Mouse (Mus musculus): ENCODE measurements around the gene Lig4. TPM values are rescaled to one million over a fixed set of nuclear protein-coding genes. Genes with fewer than 3 reads are reported as not detected.
A peak's percentile ranks its signal among the peaks of the same experiment; 100 is the strongest.

Gene Lig4
- total RNA-seq (2014; rRNA removed) (3.1 and 3.6 TPM in 2 replicates), polyA plus RNA-seq (2015; fragmentation: Nextera tagmentation; extraction: Ambion mirVana) (4.0 and 6.4 TPM in 2 replicates)

DNA sequence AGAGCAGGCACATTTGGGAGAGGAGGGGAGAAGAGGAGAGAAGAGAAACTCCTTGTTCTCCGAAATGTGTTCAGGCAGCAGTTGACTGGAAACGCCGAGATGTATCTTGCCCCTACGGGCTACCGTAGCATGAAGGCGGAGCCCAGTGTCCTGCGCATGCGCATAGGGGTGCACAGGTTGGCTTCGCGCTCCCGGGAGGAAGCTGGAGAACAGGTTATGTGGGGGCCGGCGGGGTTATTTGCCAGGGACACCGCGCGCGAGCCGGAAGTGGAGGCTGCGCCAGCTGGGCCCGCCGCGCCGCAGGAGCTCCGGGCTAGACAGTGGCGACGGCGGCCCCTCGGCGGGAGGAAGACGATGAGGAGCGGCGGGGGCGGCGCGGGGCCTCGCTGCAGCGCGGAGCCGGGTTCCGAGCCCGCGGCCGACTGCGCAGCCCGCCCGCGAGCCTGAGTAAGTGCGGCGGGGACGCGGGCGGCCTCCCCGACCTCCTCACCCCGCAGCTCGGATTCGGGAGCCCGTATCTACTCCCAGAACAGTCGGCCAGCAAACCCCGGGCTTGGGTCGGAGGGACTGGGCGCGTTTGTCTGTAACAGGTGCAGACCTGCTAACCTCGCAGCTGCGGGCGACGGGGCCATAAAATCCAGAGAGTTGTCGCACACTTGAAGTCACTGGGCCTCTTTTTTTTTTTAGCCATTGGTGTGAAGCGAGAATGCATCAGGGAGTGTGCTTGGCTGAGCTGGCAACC, at the start of gene Lig4, which contains the start of gene Abhd13:
Gene Lig4 (minus strand): TSS at position 114 of the 742 bp plus-strand sequence.
Gene Abhd13 (plus strand): TSS at position 135 of the 742 bp plus-strand sequence.
- H3K4me1 ChIP-seq (ENCODE audit: insufficient read depth), result peaks cover 23% of the 10 kb centered on the region
- peaks cover 6% of the 10 kb centered on the region for H3K36me3 ChIP-seq (ENCODE audit: insufficient read depth)
- peak within 1 kb of the TSS; percentile 76 for H3K4me2 ChIP-seq (ENCODE audit: low read depth)
- DNase-seq (peak; percentile 98), ATAC-seq (peak; percentile 72)
- peak within 1 kb of the TSS; percentile 92 for H3K4me3 ChIP-seq (ENCODE audit: low read depth, low read length)
- WGBS, result under 1% methylated on average over 65 of the region's 68 CpGs
- H3K9me3 ChIP-seq (ENCODE audit: low read length), result no peaks in the 10 kb centered on the region
- no peaks in the 10 kb centered on the region for H3K27me3 ChIP-seq (ENCODE audit: insufficient read depth, low read length)
- TF ChIP-seq CTCF (IDR thresholded peaks at IDR 0.05; ENCODE audit: low read depth), result no peak
- peak within 1 kb of the TSS; percentile 85 for H3K27ac ChIP-seq (ENCODE audit: low read depth, low read length)
- H3K9ac ChIP-seq, result peak within 1 kb of the TSS; percentile 88

DNA sequence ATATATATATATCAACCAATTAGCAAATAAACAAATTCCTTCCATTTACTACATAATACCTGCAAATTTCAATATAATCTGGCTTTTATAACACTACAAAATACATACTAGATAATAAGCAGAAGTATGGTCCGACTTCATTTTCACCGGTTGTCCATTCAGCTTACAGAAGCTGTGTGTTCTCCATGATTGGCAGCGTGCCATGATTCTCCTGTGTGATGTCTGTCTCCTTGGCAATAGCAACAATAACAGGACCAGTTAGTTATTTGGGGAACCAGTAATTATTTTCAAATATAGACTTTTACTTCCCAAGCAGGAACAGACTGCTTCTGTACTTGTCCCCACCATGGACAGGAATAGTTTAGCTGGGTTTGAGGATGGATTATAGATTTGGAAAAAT, 39.7 kb upstream of the Lig4 start:
- Histone ChIP-seq H3K9ac (no peak overlapping the region), H3K9me3 (ENCODE audit: low read length) (no peaks in the 10 kb centered on the region), H3K36me3 (ENCODE audit: insufficient read depth) (no peaks in the 10 kb centered on the region), H3K4me1 (ENCODE audit: insufficient read depth) (no peaks in the 10 kb centered on the region), H3K27me3 (ENCODE audit: insufficient read depth, low read length) (no peaks in the 10 kb centered on the region), H3K4me2 (ENCODE audit: low read depth) (no peak overlapping the region), H3K4me3 (ENCODE audit: low read depth, low read length) (no peak overlapping the region), H3K27ac (ENCODE audit: low read depth, low read length) (0 out of 2 replicates have a peak overlapping the region, but pooled peaks have one; percentile 35)
- DNase-seq, result peak; percentile 57
- 27% methylated on average over 3 of the region's 3 CpGs for WGBS
- no peak for TF ChIP-seq CTCF (IDR thresholded peaks at IDR 0.05; ENCODE audit: low read depth)
- no peak for ATAC-seq

DNA sequence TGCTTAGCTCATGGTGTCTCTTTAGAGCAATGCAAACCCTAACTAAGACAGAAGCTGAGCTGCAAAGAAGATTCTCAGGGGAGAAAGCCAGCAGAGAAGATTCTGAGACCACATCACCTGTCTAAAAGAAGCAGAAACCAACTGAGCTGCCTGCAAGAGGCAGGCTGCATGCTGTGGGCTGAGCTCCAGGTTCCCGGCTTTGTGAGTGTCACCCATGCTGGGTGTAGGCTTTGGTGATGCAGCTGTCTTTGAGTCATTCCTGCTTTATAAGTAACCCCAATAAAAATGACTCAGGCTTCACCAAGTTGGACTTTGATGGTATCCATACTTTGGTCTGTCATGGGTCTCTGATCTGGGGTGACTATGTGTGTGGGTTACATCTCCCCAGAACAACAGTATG, 38.8 kb upstream of the Lig4 start:
- TF ChIP-seq CTCF (IDR thresholded peaks at IDR 0.05; ENCODE audit: low read depth), result no peak
- Histone ChIP-seq H3K27me3 (ENCODE audit: insufficient read depth, low read length) (no peaks in the 10 kb centered on the region), H3K4me1 (ENCODE audit: insufficient read depth) (no peaks in the 10 kb centered on the region), H3K4me3 (ENCODE audit: low read depth, low read length) (no peak overlapping the region), H3K9me3 (ENCODE audit: low read length) (no peaks in the 10 kb centered on the region), H3K4me2 (ENCODE audit: low read depth) (no peak overlapping the region), H3K9ac (no peak overlapping the region), H3K36me3 (ENCODE audit: insufficient read depth) (no peaks in the 10 kb centered on the region), H3K27ac (ENCODE audit: low read depth, low read length) (no peak overlapping the region)
- ATAC-seq (no peak), DNase-seq (no peak)
- 71% methylated on average over 1 of the region's 1 CpGs for WGBS

DNA sequence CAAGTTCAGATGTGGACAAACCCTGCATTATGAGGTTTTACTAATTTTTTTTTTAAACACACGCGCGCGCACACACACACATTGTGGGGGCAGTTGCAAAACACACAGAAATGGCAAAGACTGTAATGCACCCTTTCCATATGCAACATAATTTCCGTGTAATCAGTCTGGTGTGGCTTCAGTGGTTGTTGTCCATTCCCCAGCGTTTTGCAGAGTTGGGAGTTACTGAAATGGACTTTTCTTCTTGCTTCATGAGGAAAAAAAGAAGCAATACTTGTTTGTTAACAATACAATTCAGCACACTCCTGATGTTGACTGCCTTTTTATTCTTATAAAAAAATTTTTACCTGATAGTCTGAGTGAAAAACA, 30.2 kb upstream of the Lig4 start:
- Histone ChIP-seq H3K4me3 (ENCODE audit: low read depth, low read length) (peak overlapping the region; percentile 37), H3K9ac (no peak overlapping the region), H3K27me3 (ENCODE audit: insufficient read depth, low read length) (no peaks in the 10 kb centered on the region), H3K4me1 (ENCODE audit: insufficient read depth) (no peaks in the 10 kb centered on the region), H3K4me2 (ENCODE audit: low read depth) (peak overlapping the region; percentile 59), H3K9me3 (ENCODE audit: low read length) (no peaks in the 10 kb centered on the region), H3K36me3 (ENCODE audit: insufficient read depth) (no peaks in the 10 kb centered on the region), H3K27ac (ENCODE audit: low read depth, low read length) (no peak overlapping the region)
- no peak for TF ChIP-seq CTCF (IDR thresholded peaks at IDR 0.05; ENCODE audit: low read depth)
- ATAC-seq (no peak), DNase-seq (no peak)
- WGBS, result 38% methylated on average over 6 of the region's 6 CpGs

DNA sequence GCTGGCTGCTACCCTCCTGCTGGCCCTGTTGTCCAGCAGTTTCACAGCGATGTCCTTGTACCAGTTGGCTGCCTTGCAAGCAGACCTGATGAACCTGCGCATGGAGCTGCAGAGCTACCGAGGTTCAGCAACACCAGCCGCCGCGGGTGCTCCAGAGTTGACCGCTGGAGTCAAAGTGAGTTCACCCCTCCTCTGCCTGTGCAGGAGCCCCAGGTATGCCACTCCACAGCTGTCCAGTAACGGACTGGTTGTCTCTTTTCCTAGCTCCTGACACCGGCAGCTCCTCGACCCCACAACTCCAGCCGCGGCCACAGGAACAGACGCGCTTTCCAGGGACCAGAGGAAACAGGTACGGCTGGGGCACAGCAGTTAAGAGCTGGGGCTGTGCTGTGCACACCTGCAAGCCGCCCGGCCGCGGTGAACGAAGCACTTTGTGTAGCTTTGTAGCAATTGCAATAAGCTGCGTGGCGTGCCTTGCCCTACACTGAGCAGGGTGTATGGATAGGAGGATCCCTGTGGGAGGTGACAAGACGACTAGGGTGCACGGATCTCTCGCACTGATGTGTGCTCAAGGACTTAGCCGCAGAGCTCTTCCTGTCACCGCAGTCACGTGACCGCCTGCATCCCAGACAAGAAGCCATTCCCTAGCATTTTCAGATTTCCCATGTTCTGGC, 29.6 kb upstream of the Lig4 start:
- ATAC-seq (peak; percentile 85), DNase-seq (peak; percentile 59)
- Histone ChIP-seq H3K27ac (ENCODE audit: low read depth, low read length) (no peak overlapping the region), H3K9ac (no peak overlapping the region), H3K4me3 (ENCODE audit: low read depth, low read length) (peak overlapping the region; percentile 37), H3K36me3 (ENCODE audit: insufficient read depth) (no peaks in the 10 kb centered on the region), H3K27me3 (ENCODE audit: insufficient read depth, low read length) (no peaks in the 10 kb centered on the region), H3K9me3 (ENCODE audit: low read length) (no peaks in the 10 kb centered on the region), H3K4me1 (ENCODE audit: insufficient read depth) (no peaks in the 10 kb centered on the region), H3K4me2 (ENCODE audit: low read depth) (peak overlapping the region; percentile 59)
- TF ChIP-seq CTCF (IDR thresholded peaks at IDR 0.05; ENCODE audit: low read depth), result no peak
- WGBS, result 5% methylated on average over 29 of the region's 29 CpGs

DNA sequence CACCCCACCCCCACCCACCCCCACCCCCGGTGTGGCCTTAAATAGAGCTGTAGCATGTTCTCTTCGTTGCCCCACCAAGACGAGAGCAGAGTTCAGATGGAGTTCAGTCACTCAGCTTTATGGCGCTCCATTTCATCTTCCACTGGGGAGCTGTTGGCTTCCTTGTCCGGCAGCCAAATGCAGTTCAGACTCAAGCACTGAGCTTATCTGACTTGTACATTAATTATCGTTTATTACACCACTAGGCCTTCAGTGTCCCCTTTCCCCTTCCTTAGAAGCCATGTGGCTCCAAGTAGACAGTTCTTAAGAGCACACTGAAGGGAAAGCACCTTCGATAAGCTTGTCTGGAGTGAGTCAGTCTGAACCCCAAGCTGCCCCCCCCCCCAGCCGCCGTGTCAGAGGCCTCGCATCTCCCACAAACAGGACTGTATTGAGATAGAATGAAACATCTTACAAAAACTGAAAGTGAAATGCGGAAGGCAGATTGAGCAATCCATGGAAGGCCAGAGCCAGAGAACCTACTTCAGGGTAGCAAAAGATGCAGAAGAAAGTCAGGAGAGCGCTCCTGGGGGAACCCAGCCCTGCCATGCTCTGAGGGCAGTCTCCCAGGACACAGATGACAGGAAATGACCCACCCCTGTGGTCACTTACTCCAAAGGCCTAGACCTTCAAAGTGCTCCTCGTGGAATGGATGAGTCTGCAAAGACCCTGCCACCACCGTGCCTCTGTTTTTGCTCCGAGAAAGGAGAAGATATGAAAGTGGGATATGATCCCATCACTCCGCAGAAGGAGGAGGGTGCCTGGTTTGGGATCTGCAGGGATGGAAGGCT, 28.9 kb upstream of the Lig4 start, which contains the start of gene Tnfsf13b:
Gene Tnfsf13b (plus strand): TSS at position 312 of the 830 bp plus-strand sequence.
- H3K4me2 ChIP-seq (ENCODE audit: low read depth), result peak within 1 kb of the TSS; percentile 59
- H3K9ac ChIP-seq, result no peak within 1 kb of the TSS
- H3K9me3 ChIP-seq (ENCODE audit: low read length), result no peaks in the 10 kb centered on the region
- DNase-seq, result no peak
- peak within 1 kb of the TSS; percentile 37 for H3K4me3 ChIP-seq (ENCODE audit: low read depth, low read length)
- no peaks in the 10 kb centered on the region for H3K36me3 ChIP-seq (ENCODE audit: insufficient read depth)
- H3K27ac ChIP-seq (ENCODE audit: low read depth, low read length), result no peak within 1 kb of the TSS
- H3K27me3 ChIP-seq (ENCODE audit: insufficient read depth, low read length), result no peaks in the 10 kb centered on the region
- no peak for ATAC-seq
- no peaks in the 10 kb centered on the region for H3K4me1 ChIP-seq (ENCODE audit: insufficient read depth)
- TF ChIP-seq CTCF (IDR thresholded peaks at IDR 0.05; ENCODE audit: low read depth), result no peak
- 78% methylated on average over 16 of the region's 16 CpGs for WGBS

All from forebrain, postnatal 0 days (tissue).